Mouse (Mus musculus): Measurements from ENCODE around the gene Tnrc6a.

DNA sequence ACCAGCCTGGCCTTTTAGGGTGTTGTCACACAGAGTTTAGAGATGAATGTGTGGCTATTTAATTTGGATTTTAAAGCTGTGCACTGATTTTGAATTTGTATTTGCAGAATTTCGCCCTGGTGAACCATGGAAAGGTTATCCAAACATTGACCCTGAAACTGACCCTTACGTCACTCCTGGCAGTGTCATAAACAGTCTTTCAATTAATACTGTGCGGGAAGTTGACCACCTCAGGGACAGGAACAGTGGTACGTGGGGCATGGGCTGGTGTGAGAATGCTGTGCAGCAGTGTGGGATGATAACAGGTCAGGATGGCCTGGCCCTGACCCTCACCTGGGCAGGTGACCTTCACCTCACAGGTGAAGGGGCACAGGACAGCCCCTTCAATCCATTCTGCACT lies 63.6 kb downstream of the Tnrc6a start:
- TF ChIP-seq CTCF (IDR thresholded peaks at IDR 0.05; ENCODE audit: borderline replicate concordance, control insufficient read depth, extremely low read depth, insufficient read depth, low read length, poor library complexity) (no peak), POLR2A (IDR thresholded peaks at IDR 0.05; ENCODE audit: control insufficient read depth, extremely low read depth, insufficient read depth, low read length, poor library complexity) (no peak)

All from thymus, adult 2 months (tissue).